Mouse (Mus musculus) forebrain, embryonic 14.5 days (tissue): ENCODE data around the gene Fcho1. TPM values are rescaled to one million over a fixed set of nuclear protein-coding genes. Genes with fewer than 3 reads are reported as not detected.
"Not testable (repeated sequence)": the region's sequence is repeated elsewhere in the genome, so short reads cannot be mapped to it uniquely, and the experiment has no call there.

ENCODE experiments used
- ATAC-seq: fragments of 200-750 bp; cut with Nextera tagmentation; 2 replicates; pipeline ENCODE4 v1.8.0; 2017; ENCODE audit warnings: mild to moderate bottlenecking, moderate library complexity
- DNase-seq: peaks from one replicate; pipeline ENCODE4 v3.0.0-alpha.2; 2015; ENCODE audit warnings: low spot score
- H3K27ac ChIP-seq: fragments of 300-500 bp; sonication (generic); 2 replicates; pipeline ENCODE4 v1.5.1; 2014; ENCODE audit warnings: low read depth, mild to moderate bottlenecking, control low read depth, low read length, moderate library complexity
- H3K27me3 ChIP-seq: fragments of 300-500 bp; sonication (generic); replicated peaks from 2 replicates; pipeline ENCODE4 v1.6.1; 2014; ENCODE audit warnings: low read length, control low read depth, mixed read lengths; ENCODE audit not compliant: control insufficient read depth, insufficient read depth
- H3K36me3 ChIP-seq: fragments of 300-500 bp; sonication (generic); 2 replicates; pipeline ENCODE4 v1.6.1; 2014; ENCODE audit warnings: low read length, control low read depth; ENCODE audit not compliant: control insufficient read depth, insufficient read depth
- H3K4me1 ChIP-seq: fragments of 300-500 bp; sonication (generic); 2 replicates; pipeline ENCODE4 v1.6.1; 2014; ENCODE audit warnings: antibody characterized with exemption, low read length, control low read depth; ENCODE audit not compliant: control insufficient read depth, insufficient read depth
- H3K4me2 ChIP-seq: fragments of 300-500 bp; sonication (generic); 2 replicates; pipeline ENCODE4 v1.6.1; 2014; ENCODE audit warnings: mild to moderate bottlenecking, control low read depth, low read length
- H3K4me3 ChIP-seq: fragments of 300-500 bp; sonication (generic); 2 replicates; pipeline ENCODE4 v1.5.1; 2014; ENCODE audit warnings: low read depth, low read length, control low read depth
- H3K9ac ChIP-seq: fragments of 300-500 bp; sonication (generic); 2 replicates; pipeline ENCODE4 v1.6.1; 2014; ENCODE audit warnings: mild to moderate bottlenecking, low read length, control low read depth, moderate library complexity
- H3K9me3 ChIP-seq: fragments of 300-500 bp; sonication (generic); replicated peaks from 2 replicates; pipeline ENCODE4 v1.6.1; 2016; ENCODE audit warnings: low read length, control low read depth, mixed read lengths; ENCODE audit not compliant: control insufficient read depth
- WGBS: fragments of 180-500 bp; shearing (Covaris S2); extraction: QIAGEN DNeasy Blood & Tissue Kit; methylation state at CpG from one replicate; pipeline ENCODE4 v1.1.7; 2014; 5-methylcytosine and 5-hydroxymethylcytosine counted together
- polyA plus RNA-seq: library from polyadenylated mRNA; unstranded; fragments of >200 nt; fragmentation: Nextera tagmentation; extraction: Ambion mirVana; gene quantifications from 2 replicates; pipeline ENCODE4 v1.2.1, GENCODE M21; 2014

The Fcho1 gene
- polyA plus RNA-seq, 1 experiment from 2014 or later: 38.6 TPM

DNA sequence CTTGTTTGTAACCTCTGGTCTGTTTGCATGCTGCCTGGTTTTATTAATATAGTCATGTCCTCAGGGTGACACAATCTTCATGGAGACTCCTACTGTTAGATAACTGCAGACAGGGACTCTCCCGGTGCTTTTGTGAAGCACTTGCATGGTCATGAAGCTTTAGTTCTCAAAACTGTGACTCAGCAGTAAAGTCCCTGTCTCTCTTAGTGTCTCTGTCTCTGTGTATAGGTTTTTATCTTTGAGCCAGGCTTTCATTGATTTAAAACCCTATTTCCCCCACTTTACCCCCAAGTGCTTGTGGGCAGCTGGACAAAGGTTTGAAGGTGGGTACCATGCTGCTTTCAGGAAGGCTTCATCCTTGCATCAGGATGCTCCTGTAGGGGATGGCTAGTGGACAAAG, 19.8 kb upstream of the Fcho1 start:
- Histone ChIP-seq H3K4me3 (no peak overlapping the region), H3K4me2 (no peak overlapping the region), H3K9ac (no peak overlapping the region), H3K27me3 (no peaks in the 10 kb centered on the region), H3K36me3 (no peaks in the 10 kb centered on the region), H3K27ac (no peak overlapping the region), H3K4me1 (peaks cover 5% of the 10 kb centered on the region), H3K9me3 (no peaks in the 10 kb centered on the region)
- no peak for DNase-seq
- WGBS: 89% methylated on average over 1 of the region's 1 CpGs
- ATAC-seq: no peak

- peaks cover 5% of the 10 kb centered on the region for H3K4me1 ChIP-seq
- 53% methylated on average over 2 of the region's 2 CpGs for WGBS
Observed at GRCm38 (mm10) chr8:71742783-71743182, 17.3 kb upstream of the Fcho1 start.

GRCm38 (mm10) chr8:71741687-71742114, 16.2 kb upstream of the Fcho1 start:
- Histone ChIP-seq H3K4me2 (peak overlapping the region; percentile 39), H3K4me1 (peaks cover 5% of the 10 kb centered on the region), H3K27me3 (no peaks in the 10 kb centered on the region), H3K4me3 (no peak overlapping the region), H3K36me3 (no peaks in the 10 kb centered on the region), H3K9ac (no peak overlapping the region), H3K27ac (no peak overlapping the region), H3K9me3 (no peaks in the 10 kb centered on the region)
- peak; percentile 47 for DNase-seq
- WGBS: 3% methylated on average over 19 of the region's 19 CpGs
- ATAC-seq: peak; percentile 48; the same call in 1 of the 2 replicates

More at GRCm38 (mm10) chr8:71742783-71743182, 17.3 kb upstream of the Fcho1 start:
- H3K27me3 ChIP-seq: no peaks in the 10 kb centered on the region
- H3K4me2 ChIP-seq: no peak overlapping the region
- H3K9ac ChIP-seq: no peak overlapping the region
- no peak overlapping the region for H3K4me3 ChIP-seq
- no peaks in the 10 kb centered on the region for H3K9me3 ChIP-seq
- ATAC-seq (no peak), DNase-seq (no peak)
- H3K27ac ChIP-seq: no peak overlapping the region
- no peaks in the 10 kb centered on the region for H3K36me3 ChIP-seq

GRCm38 (mm10) chr8:71741226-71741625, 15.7 kb upstream of the Fcho1 start:
- no peak overlapping the region for H3K9ac ChIP-seq
- peak overlapping the region; percentile 39 for H3K4me2 ChIP-seq
- H3K36me3 ChIP-seq: no peaks in the 10 kb centered on the region
- DNase-seq (no peak), ATAC-seq (no peak)
- WGBS: 28% methylated on average over 3 of the region's 3 CpGs
- no peaks in the 10 kb centered on the region for H3K9me3 ChIP-seq
- peaks cover 5% of the 10 kb centered on the region for H3K4me1 ChIP-seq
- no peaks in the 10 kb centered on the region for H3K27me3 ChIP-seq
- no peak overlapping the region for H3K4me3 ChIP-seq
- no peak overlapping the region for H3K27ac ChIP-seq

DNA sequence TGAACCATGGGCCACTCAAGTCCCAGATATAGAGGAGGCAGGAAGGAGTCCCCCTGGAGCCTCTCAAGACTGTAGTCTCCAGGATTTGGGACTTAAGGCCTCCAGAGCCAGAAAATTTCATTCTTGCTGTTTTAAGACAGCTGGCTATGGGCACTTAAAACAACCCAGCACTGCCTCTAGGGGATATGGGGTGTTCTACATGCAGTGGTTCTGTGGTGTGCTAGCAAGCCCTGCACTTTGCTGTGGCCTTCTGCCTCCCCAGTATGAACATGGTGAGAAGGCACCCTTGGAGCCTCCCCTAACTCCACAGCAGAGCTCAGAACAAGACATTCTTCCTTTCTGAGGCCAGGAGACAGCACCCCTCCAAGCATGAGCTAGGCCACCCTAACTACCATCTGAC, 12.8 kb upstream of the Fcho1 start:
- H3K4me2 ChIP-seq, H3K4me1 ChIP-seq, H3K4me3 ChIP-seq, H3K9me3 ChIP-seq, DNase-seq, H3K9ac ChIP-seq, H3K36me3 ChIP-seq, H3K27me3 ChIP-seq, ATAC-seq, H3K27ac ChIP-seq: not testable (repeated sequence)

DNA sequence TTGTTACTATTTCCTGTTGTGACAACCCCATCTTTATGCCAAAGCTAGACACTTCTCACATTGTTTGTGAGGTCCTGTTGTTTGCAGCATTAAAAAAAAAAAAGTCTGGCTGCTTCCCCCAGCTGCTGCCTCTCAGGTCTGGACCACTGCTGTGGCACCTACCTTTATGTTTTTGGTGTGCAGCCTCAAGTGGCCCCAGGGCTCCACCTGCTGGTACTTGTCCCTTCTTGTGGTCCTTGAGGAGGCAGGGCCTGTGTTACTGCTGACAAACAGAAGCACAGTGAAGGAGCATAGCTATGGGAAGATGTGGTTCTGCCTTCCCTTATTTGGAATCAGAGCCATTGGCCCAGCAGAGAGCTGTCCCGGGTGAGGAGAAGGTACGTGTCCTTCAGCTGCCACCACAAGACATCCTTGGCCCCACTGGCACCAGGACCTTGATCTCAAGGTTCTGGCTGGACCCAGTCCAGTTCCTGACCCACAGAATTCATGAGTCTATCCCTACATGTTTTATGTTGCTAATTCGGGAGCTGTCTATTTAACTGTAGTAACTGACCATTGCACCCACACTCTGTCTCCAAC, 6.2 kb upstream of the Fcho1 start:
- Histone ChIP-seq H3K36me3 (no peaks in the 10 kb centered on the region), H3K27me3 (no peaks in the 10 kb centered on the region; the same call in 1 of the 2 replicates), H3K4me2 (no peak overlapping the region), H3K9me3 (no peaks in the 10 kb centered on the region), H3K27ac (no peak overlapping the region), H3K9ac (no peak overlapping the region), H3K4me1 (no peaks in the 10 kb centered on the region), H3K4me3 (no peak overlapping the region)
- 54% methylated on average over 3 of the region's 3 CpGs for WGBS
- ATAC-seq (no peak), DNase-seq (peak; percentile 57)

GRCm38 (mm10) chr8:71728826-71729620, 3.5 kb upstream of the Fcho1 start:
- ATAC-seq: peak; percentile 25
- no peaks in the 10 kb centered on the region; the same call in 1 of the 2 replicates for H3K27me3 ChIP-seq
- peak; percentile 55 for DNase-seq
- H3K4me3 ChIP-seq: peak overlapping the region; percentile 29
- peak overlapping the region; percentile 30; the same call in 1 of the 2 replicates for H3K9ac ChIP-seq
- no peak overlapping the region; the same call in 1 of the 2 replicates for H3K27ac ChIP-seq
- H3K36me3 ChIP-seq: no peaks in the 10 kb centered on the region
- H3K4me2 ChIP-seq: peak overlapping the region; percentile 55
- WGBS: 2% methylated on average over 13 of the region's 16 CpGs
- no peaks in the 10 kb centered on the region for H3K9me3 ChIP-seq
- peaks cover 7% of the 10 kb centered on the region; the same call in 1 of the 2 replicates for H3K4me1 ChIP-seq

DNA sequence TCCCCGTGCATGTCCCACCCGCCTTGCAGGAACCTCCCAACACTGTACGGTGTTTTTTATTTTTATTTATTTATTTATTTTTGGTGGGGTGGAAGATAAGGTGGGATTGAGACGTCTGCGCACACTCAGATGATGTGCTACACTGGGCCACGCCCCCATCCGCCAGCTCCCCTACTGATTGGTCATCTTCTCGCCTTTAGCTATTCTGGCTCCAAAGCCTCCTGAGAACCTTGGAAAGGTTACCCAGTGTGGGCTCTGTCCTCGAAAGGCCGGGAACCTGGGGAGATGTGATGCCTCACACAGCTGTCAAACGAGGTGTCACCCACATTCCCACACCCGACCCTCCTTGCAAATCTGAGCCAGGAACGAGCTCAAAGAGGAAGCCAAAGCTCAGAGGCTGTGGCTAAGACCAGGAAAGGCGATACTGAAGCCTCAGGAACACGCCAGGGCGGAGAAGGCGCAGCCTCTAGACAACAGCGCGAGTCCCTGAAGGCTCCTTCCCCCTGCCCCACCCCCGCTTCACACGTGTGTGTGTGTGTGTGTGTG, 2.8 kb upstream of the Fcho1 start:
- H3K27ac ChIP-seq: no peak overlapping the region; the same call in 1 of the 2 replicates
- H3K27me3 ChIP-seq: no peaks in the 10 kb centered on the region; the same call in 1 of the 2 replicates
- 7% methylated on average over 19 of the region's 21 CpGs for WGBS
- H3K36me3 ChIP-seq: no peaks in the 10 kb centered on the region
- H3K4me3 ChIP-seq: peak overlapping the region; percentile 29
- H3K9me3 ChIP-seq: no peaks in the 10 kb centered on the region
- peak overlapping the region; percentile 30; the same call in 1 of the 2 replicates for H3K9ac ChIP-seq
- H3K4me2 ChIP-seq: peak overlapping the region; percentile 55
- peak; percentile 76 for DNase-seq
- peaks cover 7% of the 10 kb centered on the region; the same call in 1 of the 2 replicates for H3K4me1 ChIP-seq
- peak; percentile 27; the same call in 1 of the 2 replicates for ATAC-seq
